Mouse (Mus musculus) megakaryocyte-erythroid progenitor cell, adult 5-6 weeks (primary cell): ENCODE results near the gene Lonrf2. TPM values are rescaled to one million over a fixed set of nuclear protein-coding genes. Genes with fewer than 3 reads are reported as not detected.

Experiments
- ATAC-seq: replicated peaks from 2 replicates; pipeline ENCODE4 v1.8.0; 2016; ENCODE audit warnings: mild to moderate bottlenecking, inconsistent platforms; ENCODE audit not compliant: severe bottlenecking, poor library complexity, low FRiP score, low TSS enrichment
- total RNA-seq, 2 experiments: library from RNA; stranded (forward) in 1 of 2; stranded (reverse) in 1 of 2; fragments of 200-1000, 215-1000 nt in 1 of 2; fragments of >200 nt in 1 of 2; fragmentation: Nextera tagmentation in 1 of 2; gene quantifications; 2 replicates each; pipeline ENCODE4 v1.2.3; 2014 to 2017

The Lonrf2 gene
- total RNA-seq, 2 experiments from 2014 or later: 1.8 to 2.3 TPM

DNA sequence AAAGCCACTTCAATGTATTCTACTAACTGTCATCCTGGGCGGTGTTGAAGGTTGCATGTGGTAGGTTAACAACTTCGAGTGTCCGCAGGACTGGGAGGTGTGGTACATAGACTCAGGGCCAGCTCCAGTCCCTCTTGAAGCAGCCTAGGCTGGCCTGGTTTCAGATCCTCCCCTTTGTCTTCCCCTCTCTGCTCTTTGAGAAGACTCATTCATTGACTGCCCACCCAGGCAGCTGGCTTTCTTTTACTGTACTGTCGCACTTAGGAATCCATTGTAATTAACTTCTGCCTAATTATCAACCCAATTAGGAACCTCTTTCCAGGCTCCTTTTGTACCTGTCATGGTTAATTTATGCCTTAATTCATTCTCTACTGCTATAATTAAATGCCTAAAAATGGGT, 6.8 kb upstream of the Lonrf2 start:
- ATAC-seq: no peak

DNA sequence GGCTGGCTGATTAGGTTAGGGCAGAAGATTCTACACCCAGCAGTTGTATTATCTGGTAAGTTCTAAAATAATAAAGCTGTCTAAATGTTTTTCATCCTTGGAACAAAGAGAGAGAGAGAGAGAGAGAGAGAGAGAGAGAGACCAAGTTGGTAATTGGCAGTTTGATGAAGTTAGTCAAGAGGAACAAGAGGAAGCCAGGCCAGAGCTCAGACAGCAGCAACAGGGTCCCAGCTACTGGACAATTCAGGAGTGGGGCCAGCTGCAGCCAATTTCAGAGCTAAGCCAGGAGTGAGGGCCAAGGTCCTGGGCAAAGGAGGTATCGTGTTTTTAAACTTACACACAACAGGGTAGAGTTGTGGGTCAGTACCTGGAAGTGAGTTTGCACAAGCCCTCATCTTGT, 6.3 kb upstream of the Lonrf2 start:
- ATAC-seq: no peak

DNA sequence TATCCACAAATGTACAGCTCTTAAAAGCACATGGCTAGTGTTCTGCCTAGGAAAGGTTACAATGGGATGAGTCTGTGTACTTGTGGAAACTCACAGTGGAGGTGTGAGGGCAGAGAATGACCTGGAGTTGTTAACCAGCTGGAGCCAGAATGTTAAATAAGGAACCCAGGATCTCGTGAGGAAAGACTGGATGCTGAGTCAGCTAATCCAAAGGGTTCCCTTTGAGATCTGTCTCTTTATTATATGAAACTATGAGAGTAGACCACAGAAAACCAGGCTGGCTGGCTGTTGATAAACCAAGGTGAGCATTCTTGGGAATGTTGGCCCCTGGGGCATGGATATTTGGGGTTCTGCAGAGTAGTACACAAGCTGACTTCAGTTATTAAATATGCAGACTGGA, 3.4 kb upstream of the Lonrf2 start:
- ATAC-seq: no peak

DNA sequence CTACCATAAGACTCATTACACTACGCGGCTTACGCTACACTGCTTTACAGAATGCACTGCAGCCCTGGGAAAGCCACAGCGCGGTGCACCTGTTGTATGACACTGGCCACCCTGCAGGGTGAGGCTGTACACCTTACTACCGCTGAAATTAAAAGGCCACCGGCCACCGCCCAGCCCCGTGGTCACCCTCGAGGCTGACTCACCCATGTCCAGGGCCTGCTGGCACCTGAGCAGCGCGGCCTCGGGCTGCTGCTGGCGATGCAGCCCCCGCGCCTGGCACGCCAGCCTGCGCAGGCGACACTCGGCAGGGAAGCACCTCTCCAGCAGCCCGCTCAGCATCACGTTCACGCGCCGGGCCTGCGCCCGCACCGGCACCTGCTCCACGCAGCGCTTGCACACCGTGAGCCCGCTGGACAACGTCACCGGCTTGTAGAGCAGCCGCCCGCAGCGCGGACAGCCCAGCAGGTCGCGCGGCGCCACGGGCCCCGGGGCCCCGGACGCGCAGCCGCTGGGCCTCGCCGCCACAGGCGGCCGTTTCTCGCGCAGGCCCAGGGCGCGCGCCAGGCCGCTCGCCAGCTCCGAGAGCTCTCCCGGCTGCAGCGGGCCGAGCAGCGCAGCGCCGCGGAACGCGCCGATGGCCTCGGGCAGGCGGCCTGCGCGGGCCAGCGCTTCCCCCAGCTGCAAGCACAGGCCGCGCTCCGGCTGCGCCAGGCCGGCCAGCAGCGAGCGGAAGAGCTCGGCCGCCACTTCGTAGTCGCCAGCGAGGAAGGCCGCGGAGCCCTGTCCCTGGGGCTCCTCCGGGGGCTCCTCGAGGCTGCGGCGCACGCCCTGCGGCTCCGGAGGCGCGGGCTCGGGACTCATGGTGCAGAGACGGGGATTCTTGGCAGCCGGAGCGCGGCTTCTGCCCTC, 689 bp downstream of the Lonrf2 start:
- ATAC-seq: no peak

DNA sequence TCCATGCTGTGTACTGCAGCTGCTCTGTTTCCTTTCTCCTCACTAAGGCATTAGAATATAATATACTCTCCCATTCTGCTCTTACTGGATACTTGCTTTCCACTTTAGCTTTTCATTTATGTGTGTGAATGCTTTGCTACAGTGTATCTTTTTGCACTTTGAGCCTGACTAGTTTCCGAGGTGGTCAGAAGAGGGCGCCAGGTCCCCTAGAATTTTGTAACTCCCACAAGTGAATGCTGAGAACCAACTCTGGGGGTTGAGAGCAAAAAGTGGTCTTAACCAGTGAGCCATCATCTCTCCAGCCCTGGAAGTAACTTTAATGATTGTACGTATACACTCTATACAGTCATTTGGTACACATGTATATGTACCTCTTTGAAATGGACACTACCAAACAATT, 1.6 kb downstream of the Lonrf2 start:
- no peak for ATAC-seq

DNA sequence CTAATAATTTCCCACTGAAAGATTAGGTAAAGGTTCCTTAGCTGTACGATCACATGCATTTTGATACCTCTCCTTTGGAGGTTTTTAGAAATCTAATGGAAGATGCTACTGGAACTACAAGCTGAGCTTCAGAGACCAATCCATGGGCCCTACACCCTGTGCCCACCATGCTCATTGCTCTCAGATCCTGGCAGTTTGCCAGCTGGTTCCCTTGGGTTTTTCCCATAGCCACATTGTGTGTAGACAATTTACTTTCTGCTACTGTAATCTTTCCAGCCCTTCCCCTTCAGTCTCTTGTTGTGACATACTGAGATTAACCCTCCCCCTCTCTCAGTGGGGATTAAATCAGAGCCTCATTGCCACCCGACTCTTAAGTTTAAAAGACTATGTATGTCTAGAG, 11.6 kb downstream of the Lonrf2 start:
- no peak for ATAC-seq

DNA sequence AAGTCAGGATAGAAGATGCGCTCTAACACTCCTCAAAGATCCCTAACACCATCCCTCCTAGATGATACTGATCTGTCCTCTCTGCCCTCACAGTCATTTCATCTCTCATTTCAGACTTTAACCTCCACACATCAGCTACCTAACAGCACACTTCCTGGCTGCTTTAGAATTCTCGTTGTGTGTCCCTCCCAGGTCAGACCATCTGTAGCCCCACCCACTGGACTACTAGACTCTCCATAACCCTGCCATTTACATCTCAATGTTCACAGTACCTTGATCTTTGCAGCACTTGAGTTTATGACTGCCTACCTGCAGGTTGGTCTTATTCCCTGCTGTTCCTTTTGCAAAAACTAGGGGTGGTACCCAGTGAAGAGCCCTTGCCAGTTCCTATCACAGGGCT, 12.7 kb downstream of the Lonrf2 start:
- ATAC-seq: no peak

DNA sequence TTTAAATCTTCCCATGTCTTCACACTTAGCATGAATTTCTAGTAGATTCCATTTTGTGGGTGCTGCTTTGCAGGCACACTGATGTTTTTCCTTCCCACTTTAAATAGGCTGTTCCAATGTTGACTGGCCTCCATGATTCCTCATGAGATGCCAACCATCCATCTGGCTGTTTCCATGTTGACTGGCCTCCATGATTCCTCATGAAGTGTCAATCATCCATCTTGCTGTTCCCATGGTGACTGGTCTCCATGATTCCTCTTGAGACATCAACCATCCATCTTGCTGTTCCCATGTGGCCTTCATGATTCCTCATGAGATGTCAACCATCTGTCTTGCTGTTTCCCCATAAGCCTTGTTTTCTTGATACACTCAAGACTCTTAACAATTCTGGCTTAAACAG, 16.8 kb downstream of the Lonrf2 start:
- no peak for ATAC-seq

DNA sequence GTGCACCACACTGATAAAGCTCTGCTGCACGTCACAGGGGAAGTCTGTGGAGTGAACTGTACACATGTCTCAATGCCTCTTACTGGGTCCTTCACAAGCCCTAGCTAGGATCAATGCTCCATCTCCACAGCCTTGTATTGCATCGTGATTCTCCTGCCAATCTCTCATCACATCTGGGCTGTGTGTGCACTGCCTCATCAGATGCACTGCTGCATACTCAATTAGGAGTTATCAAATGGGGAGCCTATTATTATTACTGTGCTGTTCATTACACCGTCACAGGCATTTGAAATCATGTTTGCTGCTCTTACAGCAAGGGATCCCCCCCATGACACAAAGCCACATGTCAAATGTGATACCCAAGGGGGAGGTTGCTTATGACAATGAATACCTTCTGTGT, 18.8 kb downstream of the Lonrf2 start:
- ATAC-seq: no peak

DNA sequence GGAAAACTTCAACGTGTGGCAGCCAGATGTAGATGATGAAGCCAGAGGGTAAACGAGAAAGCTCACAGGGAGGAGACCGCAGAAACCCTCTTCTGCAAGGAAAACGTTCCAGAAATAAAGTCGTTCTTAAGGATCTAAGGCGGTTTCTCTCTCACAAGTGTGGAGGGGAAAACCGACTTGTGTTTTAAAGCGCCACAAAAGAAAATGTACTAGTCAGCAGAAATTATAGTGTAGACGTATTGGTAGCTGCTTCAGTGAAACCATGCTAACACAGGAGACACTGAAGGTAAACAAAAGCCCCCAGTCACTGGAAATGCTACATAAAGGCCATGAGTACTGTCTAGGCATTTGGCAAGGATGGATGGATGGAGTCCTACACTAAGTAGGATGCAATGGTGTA, 19.2 kb downstream of the Lonrf2 start:
- no peak for ATAC-seq

DNA sequence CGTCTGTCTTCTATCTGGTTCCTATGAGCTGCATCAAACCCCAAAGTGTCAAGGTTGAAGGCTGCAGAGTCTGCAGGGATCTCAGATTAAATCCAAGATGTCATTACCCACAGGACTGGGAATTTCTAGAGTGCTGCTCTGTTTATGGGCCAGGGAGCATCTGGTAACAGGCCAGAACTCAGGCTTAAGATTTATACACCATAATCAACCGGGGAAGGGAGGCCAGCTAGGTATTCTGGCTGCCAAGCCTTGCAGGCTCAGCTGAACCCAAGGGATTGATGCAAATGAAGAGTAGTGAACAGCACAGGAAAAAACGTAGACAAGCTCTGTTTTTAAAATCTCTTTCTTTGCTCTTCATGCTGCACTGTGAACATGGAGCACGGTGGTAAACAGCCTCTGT, 20.2 kb downstream of the Lonrf2 start:
- no peak for ATAC-seq

DNA sequence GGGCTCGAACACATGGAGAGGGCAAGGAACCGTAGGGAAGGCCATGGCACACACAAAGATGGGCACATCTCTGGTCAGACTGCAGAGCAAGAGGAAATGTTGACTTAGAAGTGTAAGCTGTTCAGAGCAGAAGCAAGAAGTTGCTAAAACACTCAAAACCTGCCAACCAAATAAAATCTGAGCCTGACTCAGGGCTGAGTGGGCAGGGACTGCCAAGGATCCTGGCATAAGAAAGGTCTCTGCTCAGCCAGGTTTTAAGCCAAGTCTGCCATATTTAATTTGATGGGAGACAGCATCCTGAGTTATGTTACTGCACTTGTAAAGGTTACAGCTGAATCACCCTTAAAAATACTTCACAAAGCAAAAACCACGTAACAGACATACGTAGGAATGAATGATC, 29.4 kb downstream of the Lonrf2 start:
- ATAC-seq: no peak

DNA sequence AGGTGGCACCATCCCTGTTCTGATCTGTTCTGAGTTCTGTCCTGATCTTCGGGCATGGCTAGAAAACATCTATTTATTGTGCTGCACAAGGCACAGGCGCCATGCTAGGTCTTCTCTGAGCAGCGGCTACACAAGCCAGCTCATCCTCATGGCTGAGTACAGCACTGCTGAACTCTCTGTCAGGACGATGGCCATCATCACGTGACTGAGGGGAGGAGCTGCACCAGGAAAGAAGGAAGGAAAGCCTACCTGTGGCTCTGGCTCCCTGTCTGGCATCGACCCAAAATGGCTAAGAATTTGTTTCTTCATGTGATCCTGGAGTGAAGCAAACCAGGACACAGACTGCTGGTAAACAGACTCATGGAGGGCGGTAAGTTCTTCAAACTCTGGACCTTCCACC, 36.1 kb downstream of the Lonrf2 start:
- no peak for ATAC-seq

DNA sequence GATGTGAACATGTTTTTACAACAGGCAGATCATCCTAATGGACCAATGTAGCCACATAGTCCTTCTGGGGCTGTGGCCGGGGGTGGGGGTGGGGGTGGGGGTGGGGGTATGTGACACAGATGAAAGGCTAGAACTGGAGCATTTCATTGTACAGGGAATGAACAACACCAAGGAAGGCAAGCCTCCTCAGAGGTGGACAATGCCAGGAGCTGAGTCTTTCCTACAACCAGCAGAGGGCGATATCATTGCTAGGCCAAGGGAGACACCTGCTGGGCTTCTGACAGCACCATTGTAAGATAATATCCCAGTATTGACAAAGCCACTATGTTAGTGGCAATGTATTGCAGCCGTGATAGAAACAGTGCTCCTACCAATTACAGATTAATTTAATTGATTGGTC, 37.2 kb downstream of the Lonrf2 start:
- peak; percentile 77 for ATAC-seq

DNA sequence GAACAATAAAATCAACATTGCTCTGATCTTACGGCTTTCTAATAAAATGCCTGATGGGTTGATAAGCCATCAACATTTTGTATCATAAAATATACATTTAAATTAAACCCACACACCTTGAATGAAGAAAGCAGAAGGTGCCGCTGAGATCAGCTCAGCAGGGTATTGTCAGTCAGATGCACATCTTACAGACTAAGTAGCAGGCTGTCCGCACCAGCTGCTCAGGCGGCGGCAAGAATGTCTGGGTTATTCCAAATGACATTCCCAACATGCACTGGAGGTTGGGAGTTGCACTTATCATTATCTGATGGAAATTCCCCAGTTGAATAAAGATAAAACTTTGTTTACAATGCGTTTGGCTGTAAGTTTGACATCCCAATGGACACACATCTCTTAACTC, 39.6 kb downstream of the Lonrf2 start:
- ATAC-seq: no peak

DNA sequence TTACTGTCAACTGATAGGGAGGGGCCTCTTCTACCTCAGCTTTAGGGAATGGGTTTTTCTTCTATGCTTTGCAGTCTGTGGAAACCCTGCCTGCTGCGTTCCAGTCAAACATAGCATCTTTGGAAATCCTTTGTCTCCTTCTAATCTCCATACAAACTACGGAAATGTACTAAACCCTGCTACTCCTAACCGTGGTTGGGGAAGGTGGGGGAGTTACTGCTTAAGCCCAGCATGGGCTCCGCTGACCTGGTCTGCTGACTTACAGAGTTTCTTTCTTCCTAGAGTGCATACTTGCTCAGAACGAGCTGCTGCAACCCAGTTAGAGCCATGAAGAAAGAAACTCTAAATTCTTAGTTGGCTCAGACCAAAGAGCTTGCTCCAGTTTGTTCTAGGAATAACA, 41.0 kb downstream of the Lonrf2 start:
- no peak for ATAC-seq

DNA sequence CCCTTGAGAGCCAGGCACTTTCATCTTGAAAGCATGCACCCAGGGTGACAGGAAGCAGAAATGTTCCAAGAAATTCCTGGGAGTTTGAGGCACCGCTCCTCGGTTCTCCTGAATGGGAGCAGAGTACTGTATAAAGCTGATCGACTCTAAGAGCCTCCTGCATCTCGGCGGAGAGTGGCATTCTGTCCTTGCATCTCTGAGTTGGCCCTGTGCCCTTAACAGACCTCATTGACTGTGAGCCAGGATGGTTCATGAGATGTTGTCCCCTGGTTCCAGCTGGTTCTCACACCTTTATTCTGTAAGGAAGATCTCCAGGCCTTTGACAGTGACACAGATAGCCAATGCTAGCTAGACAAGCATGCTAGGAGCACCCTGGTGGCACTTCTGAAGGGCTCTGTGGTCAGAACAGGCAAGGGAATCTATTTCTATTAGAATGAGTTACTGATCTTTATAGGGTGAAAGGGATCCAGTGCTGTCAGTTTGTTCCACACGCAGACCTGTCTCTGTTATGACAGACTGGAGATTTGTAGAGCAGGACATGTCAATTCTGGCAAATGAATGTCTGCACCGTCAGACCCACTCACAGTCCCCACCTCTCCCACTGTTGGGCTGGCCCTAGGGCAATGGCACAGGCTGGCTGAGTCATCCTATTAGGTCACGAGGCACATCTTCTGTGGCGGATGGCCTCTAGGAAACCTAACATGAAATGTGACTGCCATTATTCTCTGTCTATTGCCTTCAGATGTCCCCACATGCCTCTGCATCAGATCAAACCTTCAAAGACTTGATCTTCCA, 45.3 kb downstream of the Lonrf2 start:
- ATAC-seq: no peak

DNA sequence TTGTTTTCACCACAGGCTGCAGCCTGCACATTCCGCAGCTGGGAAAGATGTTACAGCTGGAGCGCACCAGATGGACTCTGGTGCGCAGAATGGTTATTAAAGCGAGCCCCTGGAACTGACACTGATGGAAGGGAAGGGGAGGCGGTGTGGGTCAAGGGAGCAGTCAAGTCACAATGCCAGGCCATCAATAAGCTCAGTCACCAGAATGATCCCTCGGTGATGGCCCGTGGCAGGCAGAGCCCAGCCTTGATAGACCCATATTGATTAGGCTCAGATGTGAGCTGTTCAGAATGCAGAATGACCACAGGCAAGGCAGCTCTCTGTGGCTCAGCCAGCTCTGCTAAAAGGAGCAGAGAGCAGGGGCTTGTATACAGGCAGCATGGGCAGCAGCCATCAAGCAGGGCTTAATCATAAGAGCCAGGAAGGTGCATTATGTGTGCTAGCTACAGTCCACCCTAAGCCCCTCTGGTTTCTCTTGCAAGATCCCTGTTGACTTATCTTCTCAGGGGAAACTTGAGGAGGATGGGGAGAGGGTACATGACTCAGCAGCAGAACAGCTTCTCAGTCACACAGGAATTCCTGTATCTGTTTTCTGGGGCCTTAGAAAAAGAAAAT, 46.4 kb downstream of the Lonrf2 start:
- ATAC-seq: no peak

DNA sequence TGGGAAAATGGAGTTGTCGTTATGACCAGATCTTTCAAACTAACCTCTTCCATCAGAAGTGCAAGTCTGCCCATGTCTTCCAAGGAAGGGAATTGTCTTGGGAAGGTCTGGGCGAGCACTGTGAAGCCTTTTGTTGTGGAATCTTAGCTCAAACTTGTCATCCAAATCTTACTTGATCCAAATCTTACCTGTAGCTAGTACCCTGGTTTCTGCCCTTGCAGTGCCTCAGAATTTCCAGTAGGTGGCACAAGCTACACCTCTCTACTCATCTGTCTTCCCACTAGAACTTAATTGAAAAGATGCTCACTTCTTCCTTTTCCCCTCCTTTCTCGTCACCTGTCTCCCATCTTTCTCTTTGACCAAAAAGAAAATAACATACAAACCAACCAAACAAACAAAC, 47.6 kb downstream of the Lonrf2 start:
- no peak for ATAC-seq

DNA sequence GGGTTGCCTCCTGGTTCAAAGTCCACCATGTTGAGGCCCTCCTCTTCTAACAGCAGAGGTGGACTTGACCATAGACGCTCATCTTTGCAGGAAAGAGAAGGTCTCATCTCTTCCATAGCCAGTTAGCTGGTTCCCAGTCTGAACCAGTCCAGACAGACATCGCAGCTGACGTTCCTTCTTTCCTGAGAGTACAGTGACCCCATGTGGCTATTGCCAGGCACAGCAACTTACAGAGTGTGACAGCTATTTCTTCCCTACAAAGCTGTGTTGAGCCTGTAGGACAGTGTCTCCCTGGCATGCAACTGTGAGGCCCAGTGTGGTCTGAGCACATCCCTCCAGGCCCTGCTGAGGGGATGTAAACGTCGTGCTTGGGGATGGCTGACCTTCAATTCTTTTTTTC, 49.1 kb downstream of the Lonrf2 start:
- ATAC-seq: peak; percentile 77
